Mouse (Mus musculus) CD4-positive, CD25-positive, alpha-beta regulatory T cell, adult 4 months (primary cell): ENCODE measurements around the gene Gm11168. TPM values are rescaled to one million over a fixed set of nuclear protein-coding genes. Genes with fewer than 3 reads are reported as not detected.
"Not testable (repeated sequence)": the region's sequence is repeated elsewhere in the genome, so short reads cannot be mapped to it uniquely, and the experiment has no call there.

ENCODE experiments used
- ATAC-seq: one replicate; pipeline ENCODE4 v1.8.0; 2017
- polyA plus RNA-seq, 2 experiments: library from polyadenylated mRNA; unstranded; fragments of 100-300 nt; shearing (Covaris generic); gene quantifications; one replicate each; pipeline ENCODE4 v1.2.1; 2017

The Gm11168 gene
- 1 to 10 TPM in 1 of 2 experiments, not detected in 1; 2.6 TPM for polyA plus RNA-seq

DNA sequence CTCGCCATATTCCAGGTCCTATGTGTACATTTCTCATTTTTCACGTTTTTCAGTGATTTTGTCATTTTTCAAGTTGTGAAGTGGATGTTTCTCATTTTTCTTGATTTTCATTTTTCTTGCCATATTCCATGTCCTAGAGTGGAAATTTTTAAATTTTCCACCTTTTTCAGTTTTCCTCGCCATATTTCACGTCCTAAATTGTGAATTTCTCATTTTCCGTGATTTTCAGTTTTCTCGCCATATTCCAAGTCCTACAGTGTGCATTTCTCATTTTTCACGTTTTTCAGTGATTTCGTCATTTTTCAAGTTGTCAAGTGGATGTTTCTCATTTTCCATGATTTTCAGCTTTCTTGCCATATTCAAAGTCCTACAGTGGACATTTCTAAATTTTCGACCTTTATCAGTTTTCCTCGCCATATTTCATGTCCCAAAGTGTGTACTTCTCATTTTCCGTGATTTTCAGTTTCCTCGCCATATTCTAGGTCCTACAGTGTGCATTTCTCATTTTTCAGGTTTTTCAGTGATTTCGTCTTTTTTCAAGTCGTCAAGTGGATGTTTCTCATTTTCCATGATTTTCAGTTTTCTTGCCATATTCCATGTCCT lies at the start of gene Gm11168:
Gene Gm11168 (plus strand): TSS at position 553 of the 603 bp plus-strand sequence.
- ATAC-seq, result not testable (repeated sequence)

- ATAC-seq, result not testable (repeated sequence)
Observed at GRCm38 (mm10) chr9:3000445-3000972, 2.6 kb upstream of the Gm11168 start, which contains the start of gene Gm10722. Gm10722 (plus strand) TSS chr9:3000922.

DNA sequence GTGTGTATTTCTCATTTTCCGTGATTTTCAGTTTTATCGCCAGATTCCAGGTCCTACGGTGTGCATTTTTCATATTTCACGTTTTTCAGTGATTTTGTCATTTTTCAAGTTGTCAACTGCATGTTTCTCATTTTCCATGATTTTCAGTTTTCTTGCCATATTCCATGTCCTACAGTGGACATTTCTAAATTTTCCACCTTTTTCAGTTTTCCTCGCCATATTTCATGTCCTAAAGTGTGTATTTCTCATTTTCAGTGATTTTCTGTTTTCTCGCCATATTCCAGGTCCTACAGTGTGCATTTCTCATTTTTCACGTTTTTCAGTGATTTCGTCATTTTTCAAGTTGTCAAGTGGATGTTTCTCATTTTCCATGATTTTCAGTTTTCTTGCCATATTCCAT lies 2.1 kb upstream of the Gm11168 start:
- ATAC-seq, result not testable (repeated sequence)

DNA sequence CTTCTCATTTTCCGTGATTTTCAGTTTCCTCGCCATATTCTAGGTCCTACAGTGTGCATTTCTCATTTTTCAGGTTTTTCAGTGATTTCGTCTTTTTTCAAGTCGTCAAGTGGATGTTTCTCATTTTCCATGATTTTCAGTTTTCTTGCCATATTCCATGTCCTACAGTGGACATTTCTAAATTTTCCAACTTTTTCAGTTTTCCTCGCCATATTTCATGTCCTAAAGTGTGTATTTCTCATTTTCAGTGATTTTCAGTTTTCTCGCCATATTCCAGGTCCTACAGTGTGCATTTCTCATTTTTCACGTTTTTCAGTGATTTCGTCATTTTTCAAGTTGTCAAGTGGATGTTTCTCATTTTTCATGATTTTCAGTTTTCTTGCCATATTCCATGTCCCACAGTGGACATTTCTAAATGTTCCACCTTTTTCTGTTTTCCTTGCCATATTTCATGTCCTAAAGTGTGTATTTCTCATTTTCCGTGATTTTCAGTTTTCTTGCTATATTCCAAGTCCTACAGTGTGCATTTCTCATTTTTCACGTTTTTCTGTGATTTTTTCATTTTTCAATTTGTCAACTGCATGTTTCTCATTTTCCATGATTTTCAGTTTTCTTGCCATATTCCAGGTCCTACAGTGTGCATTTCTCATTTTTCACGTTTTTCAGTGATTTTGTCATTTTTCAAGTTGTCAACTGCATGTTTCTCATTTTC lies 1.0 kb upstream of the Gm11168 start:
- peak; percentile 44 for ATAC-seq

GRCm38 (mm10) chr9:3006179-3006578 lies 3.0 kb downstream of the Gm11168 start:
- ATAC-seq, result not testable (repeated sequence)

GRCm38 (mm10) chr9:3006636-3007035 lies 3.5 kb downstream of the Gm11168 start:
- ATAC-seq, result peak; percentile 27

DNA sequence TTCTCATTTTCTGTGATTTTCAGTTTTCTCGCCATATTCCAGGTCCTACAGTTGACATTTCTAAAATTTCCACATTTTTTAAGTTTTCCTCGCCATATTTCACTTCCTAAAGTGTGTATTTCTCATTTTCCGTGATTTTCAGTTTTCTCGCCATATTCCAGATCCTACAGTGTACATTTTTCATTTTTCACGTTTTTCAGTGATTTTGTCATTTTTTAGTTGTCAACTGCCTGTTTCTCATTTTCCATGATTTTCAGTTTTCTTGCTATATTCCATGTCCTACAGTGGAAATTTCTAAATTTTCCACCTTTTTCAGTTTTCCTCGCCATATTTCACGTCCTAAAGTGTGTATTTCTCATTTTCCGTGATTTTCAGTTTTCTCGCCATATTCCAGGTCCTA lies 4.1 kb downstream of the Gm11168 start:
- ATAC-seq, result not testable (repeated sequence)

- ATAC-seq, result not testable (repeated sequence)
Observed at GRCm38 (mm10) chr9:3009331-3009730, 6.2 kb downstream of the Gm11168 start.

- not testable (repeated sequence) for ATAC-seq
Observed at GRCm38 (mm10) chr9:3012054-3012621, 9.0 kb downstream of the Gm11168 start.

- ATAC-seq, result peak; percentile 32
Observed at GRCm38 (mm10) chr9:3012733-3013279, 9.7 kb downstream of the Gm11168 start, which contains the start of gene Gm10721. Gm10721 (plus strand) TSS chr9:3013140.

- not testable (repeated sequence) for ATAC-seq
Observed at GRCm38 (mm10) chr9:3015354-3015753, 12.2 kb downstream of the Gm11168 start, which contains the start of gene Gm10720. Gm10720 (plus strand) TSS chr9:3015654.

GRCm38 (mm10) chr9:3015896-3016295 lies 12.8 kb downstream of the Gm11168 start:
- ATAC-seq, result not testable (repeated sequence)

DNA sequence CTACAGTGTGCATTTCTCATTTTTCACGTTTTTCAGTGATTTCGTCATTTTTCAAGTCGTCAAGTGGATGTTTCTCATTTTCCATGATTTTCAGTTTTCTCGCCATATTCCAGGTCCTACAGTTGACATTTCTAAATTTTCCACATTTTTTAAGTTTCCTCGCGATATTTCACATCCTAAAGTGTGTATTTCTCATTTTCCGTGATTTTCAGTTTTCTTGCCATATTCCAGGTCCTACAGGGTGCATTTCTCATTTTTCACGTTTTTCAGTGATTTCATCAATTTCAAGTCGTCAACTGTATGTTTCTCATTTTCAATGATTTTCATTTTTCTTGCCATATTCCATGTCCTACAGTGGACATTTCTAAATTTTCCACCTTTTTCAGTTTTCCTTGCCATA lies 14.0 kb downstream of the Gm11168 start, which contains the start of gene Gm10719:
Gene Gm10719 (plus strand): TSS at position 301 of the 400 bp plus-strand sequence.
- ATAC-seq, result not testable (repeated sequence)

DNA sequence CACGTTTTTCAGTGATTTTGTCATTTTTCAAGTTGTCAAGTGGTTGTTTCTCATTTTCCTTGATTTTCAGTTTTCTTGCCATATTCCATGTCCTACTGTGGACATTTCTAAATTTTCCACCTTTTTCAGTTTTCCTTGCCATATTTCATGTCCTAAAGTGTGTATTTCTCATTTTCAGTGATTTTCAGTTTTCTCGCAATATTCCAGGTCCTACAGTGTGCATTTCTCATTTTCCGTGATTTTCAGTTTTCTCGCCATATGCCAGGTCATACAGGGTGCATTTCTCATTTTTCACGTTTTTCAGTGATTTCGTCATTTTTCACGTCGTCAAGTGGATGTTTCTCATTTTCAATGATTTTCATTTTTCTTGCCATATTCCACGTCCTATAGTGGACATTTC lies 15.8 kb downstream of the Gm11168 start:
- ATAC-seq, result not testable (repeated sequence)

GRCm38 (mm10) chr9:3019835-3020727 lies 16.9 kb downstream of the Gm11168 start:
- not testable (repeated sequence) for ATAC-seq

GRCm38 (mm10) chr9:3022316-3023008 lies 19.3 kb downstream of the Gm11168 start:
- not testable (repeated sequence) for ATAC-seq

DNA sequence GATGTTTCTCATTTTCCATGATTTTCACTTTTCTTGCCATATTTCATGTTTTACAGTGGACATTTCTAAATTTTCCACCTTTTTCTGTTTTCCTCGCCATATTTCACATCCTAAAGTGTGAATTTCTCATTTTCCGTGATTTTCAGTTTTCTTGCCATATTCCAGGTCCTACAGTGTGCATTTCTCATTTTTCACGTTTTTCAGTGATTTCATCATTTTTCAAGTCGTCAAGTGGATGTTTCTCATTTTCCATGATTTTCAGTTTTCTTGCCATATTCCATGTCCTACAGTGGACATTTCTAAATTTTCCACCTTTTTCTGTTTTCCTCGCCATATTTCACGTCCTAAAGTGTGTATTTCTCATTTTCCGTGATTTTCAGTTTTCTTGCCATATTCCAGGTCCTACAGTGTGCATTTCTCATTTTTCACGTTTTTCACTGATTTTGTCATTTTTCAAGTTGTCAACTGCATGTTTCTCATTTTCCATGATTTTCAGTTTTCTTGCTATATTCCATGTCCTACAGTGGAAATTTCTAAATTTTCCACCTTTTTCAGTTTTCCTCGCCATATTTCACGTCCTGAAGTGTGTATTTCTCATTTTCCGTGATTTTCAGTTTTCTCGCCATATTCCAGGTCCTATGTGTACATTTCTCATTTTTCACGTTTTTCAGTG lies 20.3 kb downstream of the Gm11168 start, which contains the start of gene Gm10718:
Gene Gm10718 (plus strand): TSS at position 236 of the 673 bp plus-strand sequence.
- not testable (repeated sequence) for ATAC-seq

DNA sequence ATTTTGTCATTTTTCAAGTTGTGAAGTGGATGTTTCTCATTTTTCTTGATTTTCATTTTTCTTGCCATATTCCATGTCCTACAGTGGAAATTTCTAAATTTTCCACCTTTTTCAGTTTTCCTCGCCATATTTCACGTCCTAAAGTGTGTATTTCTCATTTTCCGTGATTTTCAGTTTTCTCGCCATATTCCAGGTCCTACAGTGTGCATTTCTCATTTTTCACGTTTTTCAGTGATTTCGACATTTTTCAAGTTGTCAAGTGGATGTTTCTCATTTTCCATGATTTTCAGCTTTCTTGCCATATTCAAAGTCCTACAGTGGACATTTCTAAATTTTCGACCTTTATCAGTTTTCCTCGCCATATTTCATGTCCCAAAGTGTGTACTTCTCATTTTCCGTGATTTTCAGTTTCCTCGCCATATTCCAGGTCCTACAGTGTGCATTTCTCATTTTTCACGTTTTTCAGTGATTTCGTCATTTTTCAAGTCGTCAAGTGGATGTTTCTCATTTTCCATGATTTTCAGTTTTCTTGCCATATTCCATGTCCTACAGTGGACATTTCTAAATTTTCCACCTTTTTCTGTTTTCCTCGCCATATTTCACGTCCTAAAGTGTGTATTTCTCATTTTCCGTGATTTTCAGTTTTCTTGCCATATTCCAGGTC lies 21.0 kb downstream of the Gm11168 start:
- not testable (repeated sequence) for ATAC-seq

GRCm38 (mm10) chr9:3024912-3025467 lies 21.8 kb downstream of the Gm11168 start, which contains the start of gene Gm10717:
Gm10717 (plus strand) TSS chr9:3025417.
- ATAC-seq, result not testable (repeated sequence)
